Mouse (Mus musculus) left cerebral cortex, adult 9 months (tissue): Measurements from ENCODE around the gene Eif3l.
A peak's percentile ranks its signal among the peaks of the same experiment; 100 is the strongest.
"Not testable (repeated sequence)": the region's sequence is repeated elsewhere in the genome, so short reads cannot be mapped to it uniquely, and the experiment has no call there.

ENCODE experiments used
- DNase-seq, 2 experiments: peaks; one replicate each; pipeline ENCODE4 v3.0.0; 2022; ENCODE audit warnings: low spot score in 2 of 2

The Eif3l gene

DNA sequence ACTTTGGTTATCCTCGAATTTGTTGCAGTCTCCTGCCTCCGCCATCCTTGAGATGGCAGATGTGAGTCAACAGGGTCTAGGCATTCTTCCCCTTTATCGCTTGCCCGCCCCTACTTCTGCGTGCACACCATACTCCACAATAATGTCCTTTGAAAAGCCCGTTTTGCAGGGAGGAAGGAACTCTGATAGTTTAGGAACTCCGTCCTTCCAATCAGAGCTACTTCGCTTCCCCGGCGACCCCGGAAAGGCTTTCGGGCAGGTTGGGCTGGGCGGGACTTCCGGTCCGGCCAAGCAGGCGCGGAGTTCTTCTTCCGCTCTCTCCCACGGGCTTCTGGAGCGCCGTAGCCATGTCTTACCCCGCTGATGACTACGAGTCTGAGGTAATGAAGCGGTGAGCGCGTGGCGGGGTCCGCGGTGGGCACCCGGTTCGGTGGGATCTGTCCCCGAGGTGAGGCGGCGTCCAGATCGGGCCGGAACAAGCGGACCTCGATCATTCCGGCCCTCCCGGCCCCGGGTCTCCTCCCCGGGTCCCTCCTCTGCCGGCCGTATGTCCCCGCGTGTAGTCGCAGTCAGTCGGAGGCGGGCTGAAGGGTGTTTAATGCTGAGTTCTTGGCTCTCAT, at the start of gene Eif3l:
TSS of gene Eif3l (plus strand) at position 267 of the 620 bp plus-strand sequence.
- peak; percentile 65 to 85 for DNase-seq

DNA sequence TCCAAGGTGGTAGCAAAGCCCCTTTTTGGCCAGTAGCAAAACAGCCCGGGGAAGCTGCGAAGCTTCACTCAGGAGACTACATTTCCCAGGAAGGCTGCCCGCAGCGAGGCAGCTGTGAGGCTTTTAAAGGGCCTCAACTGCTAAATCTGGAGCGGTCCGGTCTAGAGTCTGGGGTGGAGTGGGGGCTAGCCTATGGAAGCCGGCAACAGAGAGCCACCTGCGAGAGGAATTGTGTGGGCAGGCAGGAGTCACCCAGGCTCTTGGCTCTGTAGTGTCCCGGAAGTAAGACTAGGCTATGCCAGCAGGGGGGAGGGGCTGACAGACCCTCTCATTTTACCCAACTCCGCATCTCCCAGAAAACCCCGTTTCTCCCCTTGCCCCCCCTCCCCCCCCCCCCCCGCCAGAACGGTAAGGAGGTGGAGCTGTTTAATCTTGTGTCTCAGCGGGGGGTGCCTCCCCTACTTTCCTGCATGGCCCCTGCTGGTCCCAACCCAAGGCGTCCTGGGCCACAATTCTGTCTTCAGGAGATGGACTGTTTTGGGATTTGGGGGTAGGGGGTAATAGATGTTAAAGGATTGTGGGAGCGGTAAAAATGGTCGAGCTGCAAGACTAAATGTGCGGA, 49.2 kb upstream of the Eif3l start:
- DNase-seq, result no peak

- no peak for DNase-seq
Observed at GRCm38 (mm10) chr15:79026511-79027290, 48.3 kb upstream of the Eif3l start.

DNA sequence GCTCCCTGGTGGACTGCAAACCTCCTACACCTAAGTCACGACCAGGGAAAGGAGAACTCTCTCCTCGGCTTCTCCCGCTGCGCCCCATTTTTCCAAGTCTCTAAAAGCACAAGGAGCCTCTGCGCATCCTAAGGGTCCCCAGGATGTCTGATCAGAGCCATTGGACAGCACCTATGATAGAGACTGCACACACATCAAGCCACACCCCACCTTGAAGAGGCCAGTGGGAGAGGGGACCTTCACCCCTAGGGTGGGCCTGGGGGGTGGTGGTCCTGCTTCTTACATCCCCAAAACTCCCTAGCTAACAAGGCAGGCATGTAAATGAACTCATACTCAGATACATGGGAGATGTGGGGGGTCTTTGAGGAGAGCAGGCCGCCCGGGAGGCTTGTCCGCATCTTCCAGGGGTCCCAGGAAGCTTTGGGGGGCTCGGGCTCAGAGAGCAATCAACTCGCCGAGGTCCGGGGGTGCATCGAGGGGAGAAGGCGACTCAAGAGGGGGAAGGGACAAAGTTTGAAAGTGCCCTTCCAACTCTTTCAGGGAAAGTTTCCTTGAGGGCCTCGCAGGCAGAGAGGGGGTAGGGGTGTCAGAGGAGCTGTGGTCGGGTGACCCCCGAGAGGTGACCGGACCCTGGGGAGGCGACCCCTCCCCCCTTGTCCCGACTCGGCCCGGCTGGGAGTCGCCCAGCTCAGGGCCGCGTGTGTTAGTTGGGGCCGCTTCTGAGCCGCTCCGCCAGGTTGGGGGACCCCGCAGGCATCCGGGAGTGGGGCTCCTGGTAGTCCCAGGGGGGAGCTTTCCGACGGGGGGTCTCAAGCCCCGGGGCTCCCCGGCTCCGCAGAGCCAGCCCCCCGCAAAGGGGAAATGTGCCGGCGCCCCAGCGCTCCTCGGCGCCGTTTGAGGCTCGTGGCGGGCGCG, 47.4 kb upstream of the Eif3l start:
- DNase-seq, result no peak

DNA sequence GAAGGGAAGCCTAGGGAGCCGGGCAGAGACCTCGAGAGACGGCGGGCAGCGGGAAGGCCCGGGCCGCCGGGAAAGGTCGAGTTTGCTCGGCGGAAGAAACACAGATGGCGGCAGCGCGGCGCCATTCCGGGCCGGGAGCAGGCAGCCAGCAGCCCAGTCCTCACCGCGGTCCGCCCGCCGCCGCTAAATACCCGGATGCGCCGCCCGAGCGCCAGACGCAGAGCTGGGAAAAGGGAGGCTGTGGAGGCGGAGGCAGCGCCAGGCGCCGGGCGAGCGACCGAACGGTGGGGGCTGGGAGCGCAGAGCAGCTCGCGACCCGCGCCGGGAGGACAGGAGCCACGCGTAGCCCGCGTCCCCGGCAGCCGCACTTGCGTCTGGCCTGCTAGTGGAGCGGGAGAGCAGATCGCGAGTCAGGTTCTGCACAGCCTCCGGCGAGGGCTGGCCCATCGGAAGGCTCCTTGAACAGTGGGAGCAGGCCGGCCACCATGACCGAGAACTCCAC, 46.7 kb upstream of the Eif3l start, which contains the start of gene H1f0:
TSS of gene H1f0 (plus strand) at position 214 of the 502 bp plus-strand sequence.
- peak; percentile 74 to 92 for DNase-seq

DNA sequence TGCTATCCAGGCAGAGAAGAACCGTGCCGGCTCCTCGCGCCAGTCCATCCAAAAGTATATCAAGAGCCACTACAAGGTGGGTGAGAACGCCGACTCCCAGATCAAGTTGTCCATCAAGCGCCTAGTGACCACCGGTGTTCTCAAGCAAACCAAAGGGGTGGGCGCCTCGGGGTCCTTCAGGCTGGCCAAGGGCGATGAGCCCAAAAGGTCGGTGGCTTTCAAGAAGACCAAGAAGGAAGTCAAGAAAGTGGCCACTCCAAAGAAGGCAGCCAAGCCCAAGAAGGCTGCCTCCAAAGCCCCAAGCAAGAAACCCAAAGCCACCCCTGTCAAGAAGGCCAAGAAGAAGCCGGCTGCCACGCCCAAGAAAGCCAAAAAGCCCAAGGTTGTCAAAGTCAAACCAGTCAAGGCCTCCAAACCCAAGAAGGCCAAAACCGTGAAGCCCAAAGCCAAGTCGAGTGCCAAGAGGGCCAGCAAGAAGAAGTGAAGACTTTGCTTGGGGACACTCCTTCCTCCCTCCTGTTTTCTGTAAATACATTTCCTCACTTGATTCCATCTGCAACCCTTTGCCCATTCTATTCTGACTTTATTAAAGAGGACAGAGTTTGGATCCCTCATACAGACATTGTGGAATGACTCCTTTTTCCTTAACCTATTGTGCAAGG, 46.0 kb upstream of the Eif3l start:
- no peak for DNase-seq

GRCm38 (mm10) chr15:79029519-79030241, 45.3 kb upstream of the Eif3l start:
- DNase-seq, result no peak

GRCm38 (mm10) chr15:79030551-79031435, 44.2 kb upstream of the Eif3l start:
- peak in 1 of 2 experiments; percentile 83 for DNase-seq

DNA sequence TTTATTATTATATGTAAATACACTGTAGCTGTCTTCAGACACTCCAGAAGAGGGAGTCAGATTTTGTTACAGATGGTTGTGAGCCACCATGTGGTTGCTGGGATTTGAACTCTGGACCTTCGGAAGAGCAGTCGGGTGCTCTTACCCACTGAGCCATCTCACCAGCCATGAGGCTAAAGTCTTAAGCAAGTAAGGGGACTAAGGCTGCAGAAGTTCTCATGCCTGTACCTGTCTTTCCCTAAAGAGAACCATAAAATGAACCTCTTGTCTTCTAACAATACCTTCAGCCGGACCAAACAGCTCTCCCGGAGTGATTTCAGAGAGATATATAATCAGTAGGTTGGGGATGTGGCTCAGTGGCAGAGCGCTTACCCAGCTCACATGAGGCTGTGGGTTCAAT, 43.1 kb upstream of the Eif3l start:
- not testable (repeated sequence) for DNase-seq

DNA sequence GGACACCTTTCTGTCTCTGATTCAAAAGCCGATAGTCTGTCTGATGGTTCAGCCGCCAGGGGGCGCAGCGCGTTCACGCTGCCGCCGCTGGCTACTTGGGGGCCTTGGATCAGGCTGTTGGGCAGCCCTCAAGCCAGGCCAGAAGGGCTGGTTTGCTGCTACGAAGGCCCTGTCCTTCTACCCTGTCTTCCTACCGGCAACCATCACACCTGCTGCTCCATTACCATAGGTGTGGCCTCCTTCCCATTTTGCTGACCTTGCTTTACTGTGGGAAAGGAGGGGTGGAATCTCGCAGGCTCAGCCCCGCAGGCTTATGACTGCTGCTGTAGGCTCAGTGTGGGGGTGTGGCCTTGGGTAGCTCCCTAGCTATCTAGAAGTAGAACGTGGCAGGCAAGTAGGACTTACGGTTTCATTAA, 37.1 kb upstream of the Eif3l start:
- peak in 1 of 2 experiments; percentile 72 for DNase-seq

DNA sequence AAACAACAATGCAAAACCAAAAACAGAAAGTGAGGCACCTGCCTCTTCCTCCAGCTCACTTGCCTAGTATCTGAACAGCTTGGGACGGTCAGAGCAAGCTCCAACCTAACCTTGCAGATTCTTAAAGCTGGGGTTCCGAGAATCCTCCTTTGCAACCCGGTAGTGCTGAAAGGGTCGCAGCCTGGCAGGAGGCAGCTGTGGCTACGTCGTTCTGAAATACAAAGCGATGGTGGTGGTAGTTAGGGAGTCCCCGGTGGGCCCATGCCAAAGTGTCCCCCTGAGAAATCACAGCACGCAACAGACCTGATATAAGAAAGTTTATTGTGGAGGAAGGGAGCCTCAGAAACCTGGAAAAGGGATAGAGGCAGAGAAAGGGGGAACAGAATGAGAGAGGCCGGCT, 36.6 kb upstream of the Eif3l start:
- DNase-seq, result no peak

DNA sequence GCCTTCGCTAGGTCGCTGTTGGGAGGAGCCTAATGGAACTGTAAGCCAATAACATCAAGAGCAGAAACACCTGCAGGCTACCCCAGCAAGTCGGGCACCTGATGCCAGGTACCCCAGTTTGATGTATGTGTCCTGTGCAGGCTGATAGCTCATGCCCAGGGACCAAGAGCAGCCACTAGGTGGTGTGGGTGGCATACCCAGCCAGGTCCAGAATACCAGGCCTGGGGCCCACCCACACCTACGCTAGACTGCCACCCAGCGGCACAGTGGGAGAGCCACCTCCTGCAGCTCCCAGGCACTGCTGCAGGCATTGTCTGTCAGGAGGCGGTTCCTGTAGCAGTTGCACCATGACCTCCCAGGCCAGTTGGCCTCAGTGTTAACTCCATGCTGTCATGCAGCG, 36.1 kb upstream of the Eif3l start:
- DNase-seq, result peak in 1 of 2 experiments; percentile 68

DNA sequence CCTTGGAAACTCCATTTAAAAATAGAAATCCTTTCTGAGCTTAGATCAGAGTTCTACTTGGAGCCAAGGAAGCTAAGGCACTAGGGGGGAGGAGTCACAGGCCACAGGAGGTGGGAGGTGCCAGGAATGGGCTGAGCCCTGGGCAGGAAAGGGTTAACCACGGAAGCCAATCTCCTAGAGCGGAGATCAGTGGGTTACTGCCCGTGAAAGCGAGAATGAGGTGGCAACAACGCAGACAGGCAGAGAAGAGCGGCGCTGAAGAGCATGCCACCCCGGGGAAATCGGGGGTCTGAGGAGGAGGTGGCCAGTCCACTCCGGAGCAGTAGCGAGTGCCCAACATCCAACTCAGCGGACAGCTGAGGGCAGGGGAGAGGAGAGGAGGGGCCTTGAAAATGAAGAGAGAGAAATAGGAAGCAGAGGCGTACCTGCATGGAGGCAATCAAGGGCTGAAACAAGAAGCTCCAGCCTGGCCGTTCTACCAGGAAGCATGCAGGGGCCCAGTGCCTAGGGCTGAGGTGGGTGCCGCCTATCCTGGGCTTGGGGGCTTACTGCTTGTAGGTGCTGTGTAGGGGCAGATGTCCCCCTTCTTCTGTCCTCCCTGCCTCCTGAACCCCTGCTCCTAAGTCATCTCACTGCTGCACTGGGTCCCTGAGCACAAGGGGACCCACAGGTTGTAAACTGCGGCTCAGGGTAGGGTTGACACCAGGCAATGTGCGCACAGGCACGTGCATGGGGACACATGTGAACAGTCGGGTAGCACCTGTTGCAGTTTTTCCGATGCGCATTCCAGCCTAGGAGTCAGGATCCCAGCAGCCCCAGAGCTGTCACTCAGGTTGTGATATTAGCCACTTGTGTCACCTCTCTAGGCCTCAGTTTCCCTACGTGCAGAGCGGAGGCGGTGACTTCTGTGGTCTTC, 34.2 kb upstream of the Eif3l start:
- DNase-seq, result no peak

- DNase-seq, result no peak
Observed at GRCm38 (mm10) chr15:79041585-79041984, 33.4 kb upstream of the Eif3l start, which contains the start of gene Galr3. Galr3 (plus strand) TSS chr15:79041885.

GRCm38 (mm10) chr15:79042721-79043491, 32.1 kb upstream of the Eif3l start:
- peak in 1 of 2 experiments; percentile 55 for DNase-seq

GRCm38 (mm10) chr15:79044837-79045236, 30.1 kb upstream of the Eif3l start:
- DNase-seq, result no peak

DNA sequence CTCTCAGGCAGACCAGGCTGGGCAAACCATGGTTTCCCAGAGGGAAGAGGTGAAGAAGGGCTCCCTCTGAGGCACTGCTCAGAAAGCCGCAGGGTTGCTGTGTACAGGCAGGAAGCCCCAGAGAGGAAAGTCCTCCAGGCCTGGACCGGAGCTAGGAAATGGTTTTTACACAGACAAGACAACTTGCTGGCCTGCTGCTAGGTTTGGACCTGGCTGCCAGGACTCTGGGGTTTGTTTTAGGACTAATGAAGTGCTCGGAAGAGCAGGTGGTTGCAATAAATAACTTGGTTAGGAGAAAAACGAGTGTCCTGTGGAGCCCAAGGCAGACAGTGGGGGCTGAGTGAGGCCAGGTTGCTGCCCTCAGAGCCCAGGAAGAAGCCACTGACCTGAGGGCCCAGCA, 26.8 kb upstream of the Eif3l start:
- DNase-seq, result no peak
